Mouse (Mus musculus): ENCODE measurements around the gene Gm45808. TPM values are rescaled to one million over a fixed set of nuclear protein-coding genes. Genes with fewer than 3 reads are reported as not detected.

Gene Gm45808
- polyA plus RNA-seq, 1 experiment from 2014 or later: not detected

DNA sequence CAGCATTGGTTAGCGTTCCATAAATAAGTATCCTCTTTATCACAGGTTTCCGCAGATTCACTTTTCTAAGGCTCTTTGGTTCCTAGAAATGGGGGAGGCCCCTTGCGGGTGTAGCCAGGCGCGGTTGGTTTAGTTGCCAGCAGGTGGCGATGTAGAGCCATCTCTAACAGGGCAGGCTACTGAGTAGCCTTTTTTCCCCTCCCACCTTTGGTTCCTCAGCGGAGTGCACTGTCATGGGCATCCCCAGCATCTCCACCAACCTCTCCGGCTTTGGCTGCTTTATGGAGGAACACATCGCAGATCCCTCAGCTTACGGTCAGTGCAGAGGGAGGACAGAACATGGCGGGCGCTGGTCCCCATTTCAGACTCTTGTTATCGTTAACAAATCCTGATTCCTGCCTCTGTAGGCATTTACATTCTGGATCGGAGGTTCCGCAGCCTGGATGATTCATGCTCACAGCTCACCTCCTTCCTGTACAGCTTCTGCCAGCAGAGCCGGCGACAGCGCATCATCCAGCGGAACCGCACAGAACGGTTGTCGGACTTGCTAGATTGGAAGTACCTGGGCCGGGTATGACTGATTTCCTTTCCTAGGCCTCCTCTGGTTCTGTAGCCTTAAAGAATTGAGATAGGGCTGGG lies 35.1 kb downstream of the Gm45808 start:
- no peak overlapping the region for H3K4me3 ChIP-seq
- H3K27me3 ChIP-seq (ENCODE audit: low read depth, poor library complexity, severe bottlenecking): no peaks in the 10 kb centered on the region
- H3K4me1 ChIP-seq: peaks cover 5% of the 10 kb centered on the region; the same call in 1 of the 2 replicates
- H3K36me3 ChIP-seq: peaks cover 74% of the 10 kb centered on the region
- 52% methylated on average over 23 of the region's 23 CpGs for WGBS
- DNase-seq (ENCODE audit: low spot score): peak; percentile 83
- H3K27ac ChIP-seq (replicated peaks): no peak overlapping the region
- no peaks in the 10 kb centered on the region for H3K9me3 ChIP-seq (replicated peaks)

- WGBS: 97% methylated on average over 1 of the region's 1 CpGs
- H3K9me3 ChIP-seq (replicated peaks): no peaks in the 10 kb centered on the region
- H3K27ac ChIP-seq (replicated peaks): no peak overlapping the region
- no peak for DNase-seq (ENCODE audit: low spot score)
- H3K4me3 ChIP-seq: no peak overlapping the region
- H3K4me1 ChIP-seq: peaks cover 5% of the 10 kb centered on the region; the same call in 1 of the 2 replicates
- H3K36me3 ChIP-seq: peaks cover 72% of the 10 kb centered on the region
- no peaks in the 10 kb centered on the region for H3K27me3 ChIP-seq (ENCODE audit: low read depth, poor library complexity, severe bottlenecking)
Measured at GRCm38 (mm10) chr7:45449974-45450373, 36.6 kb downstream of the Gm45808 start.

DNA sequence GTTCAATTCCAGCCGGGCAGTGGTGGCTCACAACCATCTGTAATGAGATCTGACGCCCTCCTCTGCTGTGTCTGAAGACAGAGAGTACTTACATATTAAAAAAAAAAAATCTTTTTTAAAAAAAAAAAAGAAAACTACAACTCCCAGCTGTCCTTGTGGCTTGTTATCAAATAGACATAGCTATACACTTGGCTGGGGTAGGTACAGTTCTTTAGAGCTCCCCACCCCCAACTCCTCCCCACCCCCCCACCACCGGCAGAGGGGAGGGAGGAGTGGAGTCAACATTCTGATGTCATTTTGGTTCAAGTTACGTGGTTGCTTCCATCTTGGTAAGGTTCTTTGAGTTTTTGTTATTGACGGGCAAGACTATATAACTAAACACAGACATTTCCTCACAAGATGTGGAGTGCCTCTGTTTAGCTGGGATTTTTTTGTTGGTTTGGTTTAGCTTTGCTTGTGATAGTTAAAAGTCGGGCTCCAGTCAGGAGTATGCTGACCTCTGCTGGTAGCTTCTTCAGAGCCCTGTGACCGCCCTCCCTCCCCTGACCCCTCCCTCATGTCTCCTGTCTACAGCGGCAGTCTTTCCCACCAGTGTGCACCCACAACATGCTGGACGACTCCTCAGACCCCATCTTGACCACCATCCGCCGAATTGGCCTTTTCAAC lies 39.2 kb downstream of the Gm45808 start:
- H3K27ac ChIP-seq (replicated peaks): no peak overlapping the region
- H3K9me3 ChIP-seq (replicated peaks): no peaks in the 10 kb centered on the region
- H3K4me1 ChIP-seq: peaks cover 5% of the 10 kb centered on the region; the same call in 1 of the 2 replicates
- 40% methylated on average over 11 of the region's 11 CpGs for WGBS
- H3K27me3 ChIP-seq (ENCODE audit: low read depth, poor library complexity, severe bottlenecking): no peaks in the 10 kb centered on the region
- DNase-seq (ENCODE audit: low spot score): no peak
- H3K36me3 ChIP-seq: peaks cover 74% of the 10 kb centered on the region
- 0 out of 2 replicates have a peak overlapping the region, but pooled peaks have one; percentile 0 for H3K4me3 ChIP-seq

DNA sequence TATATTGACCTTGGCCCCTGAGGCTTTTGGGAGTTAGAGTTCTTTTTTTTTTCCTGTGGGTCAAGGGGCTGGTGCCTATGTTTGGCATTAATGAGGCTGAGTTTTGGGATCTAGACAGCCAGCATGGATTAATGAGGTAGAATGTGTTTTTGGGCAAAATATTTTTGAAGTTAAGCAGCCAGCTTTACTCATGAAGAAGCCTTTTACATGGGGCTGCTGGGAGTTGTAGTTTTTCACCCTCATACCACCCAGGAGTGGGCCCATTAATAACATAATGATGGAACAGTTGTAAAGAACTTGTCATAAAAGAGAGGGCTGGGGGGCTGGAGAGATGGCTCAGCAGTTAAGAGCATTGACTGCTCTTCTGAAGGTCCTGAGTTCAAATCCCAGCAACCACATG lies 40.0 kb downstream of the Gm45808 start:
- Histone ChIP-seq H3K27ac (replicated peaks) (no peak overlapping the region), H3K9me3 (replicated peaks) (no peaks in the 10 kb centered on the region), H3K36me3 (peaks cover 71% of the 10 kb centered on the region), H3K27me3 (ENCODE audit: low read depth, poor library complexity, severe bottlenecking) (no peaks in the 10 kb centered on the region), H3K4me1 (peaks cover 3% of the 10 kb centered on the region; the same call in 1 of the 2 replicates), H3K4me3 (no peak overlapping the region)
- no peak for DNase-seq (ENCODE audit: low spot score)

DNA sequence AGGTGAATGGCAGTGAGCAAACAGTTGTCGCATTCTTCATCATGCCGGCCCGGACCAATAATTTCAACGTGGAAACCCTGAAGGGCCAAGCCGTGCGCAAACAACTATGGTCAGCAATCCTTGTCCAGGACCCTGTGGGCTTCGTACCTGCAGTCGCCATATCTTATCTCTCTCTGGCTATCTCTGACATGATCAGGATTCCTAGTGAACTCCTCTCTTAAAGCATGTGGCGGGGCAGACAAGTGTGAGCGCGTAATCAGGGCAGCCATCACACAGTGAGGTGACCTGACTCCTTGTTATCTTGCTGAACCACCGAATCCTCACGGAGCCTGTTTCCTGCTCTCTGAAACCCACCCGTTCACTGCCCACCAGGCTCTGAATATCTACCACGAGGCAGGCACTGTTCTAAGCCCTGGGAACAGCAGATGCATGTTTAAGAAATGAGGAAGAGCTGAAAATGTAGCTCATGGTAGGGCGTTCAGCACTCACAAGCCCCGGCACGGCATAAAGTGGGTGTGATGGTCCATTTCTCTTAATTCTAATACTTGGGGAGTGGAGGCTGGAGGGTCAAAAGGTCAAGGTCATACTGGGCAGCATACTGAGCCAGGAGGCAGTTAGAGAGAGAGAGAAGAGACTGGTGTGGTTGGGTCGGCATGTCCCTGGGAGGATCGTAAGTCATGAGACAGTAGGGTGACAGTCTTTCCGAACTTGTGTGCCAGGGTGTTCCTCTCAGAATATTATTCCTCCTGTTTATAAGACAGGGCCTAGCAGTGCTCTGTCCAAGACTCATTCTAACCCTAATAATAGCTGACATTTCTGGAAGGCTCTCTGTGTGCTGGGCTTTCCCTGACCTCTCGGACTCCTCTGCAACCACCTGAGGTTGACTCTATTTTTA lies 42.8 kb downstream of the Gm45808 start:
- Histone ChIP-seq H3K9me3 (replicated peaks) (no peaks in the 10 kb centered on the region), H3K27me3 (ENCODE audit: low read depth, poor library complexity, severe bottlenecking) (no peaks in the 10 kb centered on the region), H3K36me3 (peaks cover 80% of the 10 kb centered on the region), H3K27ac (replicated peaks) (no peak overlapping the region), H3K4me3 (no peak overlapping the region), H3K4me1 (no peaks in the 10 kb centered on the region)
- 90% methylated on average over 22 of the region's 22 CpGs for WGBS
- DNase-seq (ENCODE audit: low spot score): no peak

DNA sequence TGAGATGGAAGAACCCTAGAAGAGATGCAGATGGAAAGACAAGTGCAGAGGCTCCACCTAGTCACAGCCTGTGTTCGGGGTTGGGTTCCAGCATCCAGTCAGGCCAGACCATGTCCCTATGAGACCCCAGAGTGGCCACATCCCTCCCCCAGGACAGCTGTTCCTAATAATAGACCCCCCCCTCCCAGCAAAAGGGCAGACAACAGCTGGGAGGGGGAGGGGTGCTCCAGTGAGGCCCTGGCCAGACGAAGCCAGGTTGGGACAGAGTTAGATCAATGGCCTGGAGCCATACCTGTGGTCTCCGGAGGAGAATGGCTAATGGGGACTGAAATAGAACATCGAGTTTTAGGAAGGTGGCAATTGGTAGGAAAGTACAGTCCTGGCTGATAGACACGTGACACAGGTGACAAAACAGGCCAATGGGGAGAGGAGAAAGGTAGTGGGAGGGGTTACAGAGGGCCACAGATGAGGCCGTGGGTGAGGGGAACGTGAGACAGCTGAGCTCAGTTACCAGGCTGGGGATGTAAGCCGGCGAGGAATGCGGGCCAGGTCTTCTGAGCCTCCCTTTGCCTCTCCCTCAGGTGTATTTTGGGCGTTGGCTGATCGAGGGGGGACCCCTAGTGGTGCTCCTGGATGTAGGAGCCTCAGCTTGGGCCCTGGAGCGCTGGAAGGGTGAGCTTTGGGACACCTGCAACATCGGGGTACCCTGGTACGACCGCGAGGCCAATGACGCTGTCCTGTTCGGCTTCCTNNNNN lies 48.9 kb downstream of the Gm45808 start, which contains the start of gene Ruvbl2:
Gene Ruvbl2 (minus strand): TSS at position 576 of the 756 bp plus-strand sequence.
- H3K27me3 ChIP-seq (ENCODE audit: low read depth, poor library complexity, severe bottlenecking): no peaks in the 10 kb centered on the region
- peaks cover 46% of the 10 kb centered on the region for H3K4me1 ChIP-seq
- WGBS: 18% methylated on average over 19 of the region's 19 CpGs
- peak within 1 kb of the TSS; percentile 3; the same call in 1 of the 2 replicates for H3K4me3 ChIP-seq
- peaks cover 41% of the 10 kb centered on the region for H3K36me3 ChIP-seq
- no peaks in the 10 kb centered on the region for H3K9me3 ChIP-seq (replicated peaks)
- DNase-seq (ENCODE audit: low spot score): no peak
- H3K27ac ChIP-seq (replicated peaks): no peak within 1 kb of the TSS

DNA sequence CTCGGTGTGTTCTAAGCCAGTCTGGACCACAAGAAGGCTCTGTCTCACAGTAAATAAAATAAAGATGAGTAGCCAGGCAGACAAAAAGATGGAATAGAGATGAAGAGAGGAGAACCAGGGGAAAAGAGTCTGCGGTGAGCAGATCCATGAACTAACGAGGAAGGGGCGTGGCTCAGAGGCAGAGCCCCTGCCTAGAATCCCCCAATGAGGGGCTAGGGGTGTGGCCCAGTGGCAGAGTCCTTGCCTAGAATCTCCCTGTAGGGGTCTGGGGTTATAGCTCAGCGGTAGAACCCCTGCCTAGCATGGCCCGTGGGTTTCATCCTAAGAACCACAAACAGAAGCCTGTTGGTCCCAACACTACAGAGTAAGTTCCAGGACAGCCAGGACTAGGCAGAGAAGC lies 49.6 kb downstream of the Gm45808 start:
- Histone ChIP-seq H3K27me3 (ENCODE audit: low read depth, poor library complexity, severe bottlenecking) (no peaks in the 10 kb centered on the region), H3K9me3 (replicated peaks) (no peaks in the 10 kb centered on the region), H3K27ac (replicated peaks) (no peak overlapping the region), H3K36me3 (peaks cover 43% of the 10 kb centered on the region), H3K4me1 (peaks cover 50% of the 10 kb centered on the region), H3K4me3 (peak overlapping the region; percentile 3; the same call in 1 of the 2 replicates)
- WGBS: 27% methylated on average over 6 of the region's 6 CpGs
- DNase-seq (ENCODE audit: low spot score): no peak

DNA sequence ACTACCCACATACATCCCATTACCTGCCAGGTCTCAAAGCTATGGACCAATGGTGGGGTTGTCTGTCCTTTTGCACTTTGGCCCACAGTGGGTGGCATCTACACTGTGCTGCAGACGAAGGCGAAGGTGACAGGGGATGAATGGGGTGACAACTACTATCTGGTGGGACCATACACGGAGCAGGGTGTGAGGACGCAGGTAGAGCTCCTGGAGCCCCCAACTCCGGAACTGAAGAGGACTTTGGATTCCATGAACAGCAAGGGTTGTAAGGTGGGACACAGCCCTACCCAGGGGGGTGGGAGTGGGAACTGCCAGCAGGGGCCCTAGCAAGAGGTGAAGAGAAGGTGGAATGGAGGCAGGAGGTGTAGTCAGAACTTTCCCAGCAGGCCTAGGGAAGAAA lies 50.2 kb downstream of the Gm45808 start:
- 93% methylated on average over 5 of the region's 5 CpGs for WGBS
- peak overlapping the region; percentile 96; the same call in 1 of the 2 replicates for H3K4me3 ChIP-seq
- no peak for DNase-seq (ENCODE audit: low spot score)

DNA sequence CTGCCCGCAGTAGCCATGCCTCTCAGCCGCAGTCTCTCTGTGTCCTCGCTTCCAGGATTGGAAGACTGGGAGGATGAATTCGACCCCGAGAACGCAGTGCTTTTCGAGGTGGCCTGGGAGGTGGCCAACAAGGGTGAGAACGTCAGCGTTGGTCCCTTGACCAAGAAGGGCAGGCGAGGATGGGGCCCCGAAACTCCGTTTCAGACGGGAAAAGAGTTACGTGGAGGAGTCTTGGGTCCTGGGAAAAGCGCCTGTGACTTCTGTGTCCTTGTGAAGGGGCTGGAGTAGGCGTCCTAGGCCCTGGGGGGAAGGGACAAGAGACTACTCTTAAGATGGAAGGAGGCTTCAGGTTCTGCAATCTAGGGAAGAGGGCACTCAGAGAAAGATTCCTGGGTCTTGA lies 51.6 kb downstream of the Gm45808 start:
- Histone ChIP-seq H3K4me1 (peaks cover 50% of the 10 kb centered on the region), H3K9me3 (replicated peaks) (no peaks in the 10 kb centered on the region), H3K27me3 (ENCODE audit: low read depth, poor library complexity, severe bottlenecking) (no peaks in the 10 kb centered on the region), H3K36me3 (peaks cover 43% of the 10 kb centered on the region), H3K27ac (replicated peaks) (peak overlapping the region; percentile 92), H3K4me3 (peak overlapping the region; percentile 96)
- 4% methylated on average over 16 of the region's 16 CpGs for WGBS
- DNase-seq (ENCODE audit: low spot score): no peak

More for the DNA sequence above, 50.2 kb downstream of the Gm45808 start:
- Histone ChIP-seq H3K36me3 (peaks cover 43% of the 10 kb centered on the region), H3K27me3 (ENCODE audit: low read depth, poor library complexity, severe bottlenecking) (no peaks in the 10 kb centered on the region), H3K27ac (replicated peaks) (no peak overlapping the region), H3K9me3 (replicated peaks) (no peaks in the 10 kb centered on the region), H3K4me1 (peaks cover 50% of the 10 kb centered on the region)

- peaks cover 43% of the 10 kb centered on the region for H3K36me3 ChIP-seq
- peak; percentile 100 for DNase-seq (ENCODE audit: low spot score)
- WGBS: under 1% methylated on average over 45 of the region's 45 CpGs
- no peaks in the 10 kb centered on the region for H3K27me3 ChIP-seq (ENCODE audit: low read depth, poor library complexity, severe bottlenecking)
- peak within 1 kb of the TSS; percentile 92 for H3K27ac ChIP-seq (replicated peaks)
- H3K4me1 ChIP-seq: peaks cover 50% of the 10 kb centered on the region
- H3K9me3 ChIP-seq (replicated peaks): no peaks in the 10 kb centered on the region
- H3K4me3 ChIP-seq: peak within 1 kb of the TSS; percentile 96
Measured at GRCm38 (mm10) chr7:45434203-45435015, 52.2 kb downstream of the Gm45808 start, which contains the start of gene Gys1. TSS of gene Gys1 (plus strand) at chr7:45434844.

DNA sequence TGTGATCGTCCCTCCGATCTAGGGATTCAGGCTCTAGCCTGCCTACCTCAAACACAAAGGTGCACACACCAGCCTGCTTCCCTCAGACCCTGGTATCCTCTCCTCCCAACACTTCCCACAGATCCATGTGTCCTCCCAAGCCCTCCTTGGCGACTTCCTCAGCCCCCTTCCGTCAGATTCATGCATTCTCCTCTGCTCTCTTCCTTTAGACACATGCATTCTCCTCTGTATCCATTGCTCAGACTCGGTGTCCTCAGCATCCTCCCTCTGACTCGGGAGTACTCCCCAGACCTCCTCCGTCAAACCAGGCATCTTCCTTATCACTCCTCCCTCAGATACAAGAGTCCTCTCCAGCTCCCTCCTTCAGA lies 52.8 kb downstream of the Gm45808 start:
- Histone ChIP-seq H3K27ac (replicated peaks) (peak overlapping the region; percentile 92), H3K9me3 (replicated peaks) (no peaks in the 10 kb centered on the region), H3K36me3 (peaks cover 47% of the 10 kb centered on the region), H3K27me3 (ENCODE audit: low read depth, poor library complexity, severe bottlenecking) (no peaks in the 10 kb centered on the region), H3K4me3 (peak overlapping the region; percentile 96), H3K4me1 (peaks cover 50% of the 10 kb centered on the region)
- WGBS: under 1% methylated on average over 7 of the region's 7 CpGs
- DNase-seq (ENCODE audit: low spot score): no peak
